Mouse (Mus musculus) heart, postnatal 0 days (tissue): Measurements from ENCODE around the gene Smarca2. TPM values are rescaled to one million over a fixed set of nuclear protein-coding genes. Genes with fewer than 3 reads are reported as not detected.

ENCODE experiments used
- ATAC-seq: fragments of 200-750 bp; cut with Nextera tagmentation; 2 replicates; pipeline ENCODE4 v1.8.0; 2017; ENCODE audit warnings: low read depth, moderate number of reproducible peaks, moderate library complexity; ENCODE audit not compliant: insufficient read depth
- DNase-seq: peaks from one replicate; pipeline ENCODE4 v3.0.0-alpha.2; 2016; ENCODE audit warnings: low spot score
- H3K27ac ChIP-seq: fragments of 300-500 bp; sonication (generic); 2 replicates; pipeline ENCODE4 v1.5.1; 2014; ENCODE audit warnings: low read depth, mild to moderate bottlenecking
- H3K27me3 ChIP-seq: fragments of 300-500 bp; sonication (generic); 2 replicates; pipeline ENCODE4 v1.6.1; 2014; ENCODE audit warnings: low read length, mixed read lengths; ENCODE audit not compliant: control insufficient read depth, insufficient read depth
- H3K36me3 ChIP-seq: fragments of 300-500 bp; sonication (generic); replicated peaks from 2 replicates; pipeline ENCODE4 v1.6.1; 2014; ENCODE audit warnings: low read length, mixed read lengths; ENCODE audit not compliant: control insufficient read depth, insufficient read depth
- H3K4me1 ChIP-seq: fragments of 300-500 bp; sonication (generic); 2 replicates; pipeline ENCODE4 v1.6.1; 2014; ENCODE audit warnings: antibody characterized with exemption; ENCODE audit not compliant: control insufficient read depth, insufficient read depth
- H3K4me2 ChIP-seq: fragments of 300-500 bp; sonication (generic); 2 replicates; pipeline ENCODE4 v1.6.1; 2014; ENCODE audit warnings: low read depth, mild to moderate bottlenecking, low read length, moderate library complexity
- H3K4me3 ChIP-seq: fragments of 300-500 bp; sonication (generic); 2 replicates; pipeline ENCODE4 v1.5.1; 2014; ENCODE audit warnings: low read depth, low read length
- H3K9ac ChIP-seq: fragments of 300-500 bp; sonication (generic); replicated peaks from 2 replicates; pipeline ENCODE4 v1.6.1; 2014; ENCODE audit warnings: low read depth, low read length, mixed read lengths
- H3K9me3 ChIP-seq: fragments of 300-500 bp; sonication (generic); replicated peaks from 2 replicates; pipeline ENCODE4 v1.6.1; 2016; ENCODE audit warnings: low read length; ENCODE audit not compliant: control insufficient read depth
- CTCF ChIP-seq: IDR thresholded peaks from 2 replicates; pipeline ENCODE4 v1.5.1; 2016; ENCODE audit warnings: antibody characterized with exemption, control low read depth, low read depth
- EP300 ChIP-seq: IDR thresholded peaks from 2 replicates; pipeline ENCODE4 v1.6.1; 2016; ENCODE audit warnings: antibody characterized with exemption, low read depth
- WGBS: fragments of 180-500 bp; shearing (Covaris S2); extraction: QIAGEN DNeasy Blood & Tissue Kit; methylation state at CpG from one replicate; pipeline ENCODE4 v1.1.7; 2014; 5-methylcytosine and 5-hydroxymethylcytosine counted together
- polyA plus RNA-seq: library from polyadenylated mRNA; unstranded; fragments of >200 nt; fragmentation: Nextera tagmentation; extraction: Ambion mirVana; gene quantifications from 2 replicates; pipeline ENCODE4 v1.2.1, GENCODE M21; 2015
- total RNA-seq: library from RNA; depleted of rRNA; stranded (reverse); fragments of >200 nt; gene quantifications from 2 replicates; pipeline ENCODE4 v1.2.3, GENCODE M21; 2014; ENCODE audit warnings: low replicate concordance

Gene Smarca2
- total and polyA plus RNA-seq, 2 experiments from 2014 or later = 21.7 to 50.1 TPM

DNA sequence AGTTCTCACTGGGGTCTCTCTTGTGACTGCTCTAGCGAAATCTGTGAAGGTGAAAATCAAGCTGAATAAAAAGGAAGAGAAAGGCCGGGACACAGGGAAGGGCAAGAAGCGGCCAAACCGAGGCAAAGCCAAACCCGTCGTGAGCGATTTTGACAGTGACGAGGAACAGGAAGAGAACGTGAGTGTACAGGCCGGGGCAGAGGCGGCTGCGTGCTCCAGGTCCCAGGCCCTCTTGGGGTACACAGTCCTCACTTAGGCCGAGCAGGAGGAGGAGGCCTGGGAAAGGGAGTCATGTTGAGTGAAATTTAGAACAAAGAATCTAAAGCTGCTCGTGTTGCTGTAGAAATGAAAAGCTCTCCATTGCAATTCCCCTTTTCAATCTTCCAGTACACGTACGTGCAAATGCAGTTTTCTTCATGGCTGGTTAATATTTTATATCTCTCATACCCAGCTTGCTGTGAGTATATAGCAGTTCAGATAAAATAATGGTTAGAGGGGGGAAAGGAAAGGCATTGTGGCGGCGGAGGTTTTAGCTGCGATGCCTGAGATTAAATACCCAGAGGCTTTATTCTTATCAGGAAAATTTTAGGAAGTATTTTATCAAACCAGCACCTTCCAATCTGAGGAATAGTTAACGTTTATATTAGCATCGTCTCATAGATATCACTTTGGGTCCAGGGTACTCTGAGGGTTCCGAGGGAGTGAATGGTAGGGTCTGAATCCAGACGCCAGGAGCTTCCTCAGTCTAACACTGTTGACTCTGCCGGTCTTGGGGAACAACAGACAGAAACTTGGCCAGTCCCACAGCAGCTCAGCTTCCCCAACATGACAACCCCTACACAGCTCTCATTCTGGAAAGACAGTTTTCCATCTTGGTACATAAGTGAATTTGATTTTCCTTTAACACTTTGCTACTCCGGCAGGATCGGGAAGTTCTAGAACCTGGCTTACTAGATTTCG is 171.5 kb downstream of the Smarca2 start:
- Histone ChIP-seq H3K4me1 (no peaks in the 10 kb centered on the region), H3K9ac (no peak overlapping the region)
- 67% methylated on average over 27 of the region's 27 CpGs for WGBS

DNA sequence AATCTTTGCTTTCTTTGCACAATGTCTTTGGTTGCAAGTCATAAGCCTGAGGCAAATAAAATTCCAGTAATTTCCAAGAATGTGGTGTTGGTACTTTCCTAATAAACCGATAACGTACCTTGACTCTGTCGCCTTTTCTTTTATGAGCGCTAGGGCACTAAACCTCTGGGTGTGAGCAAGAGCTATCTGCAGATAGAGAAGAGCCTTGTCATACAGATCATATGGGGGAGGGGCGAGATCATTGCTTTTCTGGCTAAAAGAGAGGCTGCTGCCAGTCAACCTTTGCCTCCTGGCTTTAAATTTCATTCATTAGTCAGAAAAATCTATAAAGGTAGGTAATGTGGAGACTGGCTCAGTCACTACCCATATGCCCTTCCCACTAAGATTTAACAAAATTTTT is 173.3 kb downstream of the Smarca2 start:
- Histone ChIP-seq H3K27me3 (no peaks in the 10 kb centered on the region), H3K9me3 (no peaks in the 10 kb centered on the region), H3K4me1 (no peaks in the 10 kb centered on the region), H3K4me3 (no peak overlapping the region), H3K27ac (no peak overlapping the region), H3K9ac (no peak overlapping the region), H3K4me2 (no peak overlapping the region), H3K36me3 (peaks cover 37% of the 10 kb centered on the region)
- WGBS = 84% methylated on average over 5 of the region's 5 CpGs
- DNase-seq (no peak), ATAC-seq (no peak)
- no peak for TF ChIP-seq EP300
- no peak for TF ChIP-seq CTCF

More for the DNA sequence above, 171.5 kb downstream of the Smarca2 start:
- H3K36me3 ChIP-seq = peaks cover 51% of the 10 kb centered on the region
- no peaks in the 10 kb centered on the region for H3K9me3 ChIP-seq
- H3K4me2 ChIP-seq = no peak overlapping the region
- no peak for TF ChIP-seq EP300
- no peak for TF ChIP-seq CTCF
- H3K27me3 ChIP-seq = no peaks in the 10 kb centered on the region
- no peak for DNase-seq
- no peak overlapping the region for H3K4me3 ChIP-seq
- no peak overlapping the region for H3K27ac ChIP-seq
- no peak for ATAC-seq

DNA sequence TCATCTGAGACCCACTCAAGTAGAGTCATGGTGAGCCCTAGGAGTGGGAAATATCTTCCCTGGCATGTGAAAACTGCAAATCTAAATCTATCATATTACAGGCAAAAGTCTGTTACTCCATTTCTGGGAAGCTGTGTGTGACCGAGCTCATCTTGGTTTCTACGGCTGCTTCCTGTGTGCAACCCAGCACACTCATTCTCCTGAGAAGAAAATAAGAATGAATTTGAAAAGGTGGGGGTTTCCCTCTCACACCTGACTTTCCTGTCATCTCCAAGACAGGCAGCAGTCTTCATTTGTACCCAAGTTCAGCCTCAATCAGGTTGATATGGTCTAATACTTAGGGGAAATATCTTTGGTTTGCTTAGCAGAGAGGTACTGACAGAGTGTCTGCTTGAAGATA is 176.4 kb downstream of the Smarca2 start:
- 88% methylated on average over 2 of the region's 2 CpGs for WGBS
- Histone ChIP-seq H3K4me3 (no peak overlapping the region), H3K27ac (no peak overlapping the region), H3K4me1 (no peaks in the 10 kb centered on the region), H3K9me3 (no peaks in the 10 kb centered on the region), H3K27me3 (no peaks in the 10 kb centered on the region), H3K4me2 (no peak overlapping the region), H3K36me3 (peaks cover 18% of the 10 kb centered on the region), H3K9ac (no peak overlapping the region)
- ATAC-seq (no peak), DNase-seq (no peak)
- TF ChIP-seq CTCF (no peak), EP300 (no peak)

DNA sequence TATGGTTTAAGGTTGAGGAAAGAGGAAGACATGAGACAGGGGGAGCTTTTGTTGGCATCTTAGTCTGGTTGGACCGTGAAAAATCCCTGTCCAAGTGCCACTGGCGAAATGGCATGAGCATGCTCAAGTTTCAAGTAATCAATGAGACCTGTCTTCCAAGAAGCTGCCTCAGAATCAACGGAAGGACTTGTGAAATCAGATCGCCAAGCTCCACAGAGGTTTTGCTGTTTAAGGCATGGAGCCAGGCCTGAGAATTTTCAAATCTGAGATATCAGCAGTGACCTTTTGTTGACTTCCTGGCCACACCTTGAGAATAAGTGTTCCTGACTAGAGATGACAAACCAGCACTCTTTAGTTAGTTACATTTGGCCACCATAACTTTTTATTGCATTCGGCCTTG is 183.6 kb downstream of the Smarca2 start:
- Histone ChIP-seq H3K9ac (no peak overlapping the region), H3K4me1 (no peaks in the 10 kb centered on the region), H3K4me2 (no peak overlapping the region), H3K9me3 (no peaks in the 10 kb centered on the region), H3K27me3 (no peaks in the 10 kb centered on the region), H3K36me3 (no peaks in the 10 kb centered on the region), H3K4me3 (no peak overlapping the region), H3K27ac (no peak overlapping the region)
- TF ChIP-seq EP300 (no peak), CTCF (no peak)
- 70% methylated on average over 5 of the region's 5 CpGs for WGBS
- DNase-seq (no peak), ATAC-seq (no peak)

DNA sequence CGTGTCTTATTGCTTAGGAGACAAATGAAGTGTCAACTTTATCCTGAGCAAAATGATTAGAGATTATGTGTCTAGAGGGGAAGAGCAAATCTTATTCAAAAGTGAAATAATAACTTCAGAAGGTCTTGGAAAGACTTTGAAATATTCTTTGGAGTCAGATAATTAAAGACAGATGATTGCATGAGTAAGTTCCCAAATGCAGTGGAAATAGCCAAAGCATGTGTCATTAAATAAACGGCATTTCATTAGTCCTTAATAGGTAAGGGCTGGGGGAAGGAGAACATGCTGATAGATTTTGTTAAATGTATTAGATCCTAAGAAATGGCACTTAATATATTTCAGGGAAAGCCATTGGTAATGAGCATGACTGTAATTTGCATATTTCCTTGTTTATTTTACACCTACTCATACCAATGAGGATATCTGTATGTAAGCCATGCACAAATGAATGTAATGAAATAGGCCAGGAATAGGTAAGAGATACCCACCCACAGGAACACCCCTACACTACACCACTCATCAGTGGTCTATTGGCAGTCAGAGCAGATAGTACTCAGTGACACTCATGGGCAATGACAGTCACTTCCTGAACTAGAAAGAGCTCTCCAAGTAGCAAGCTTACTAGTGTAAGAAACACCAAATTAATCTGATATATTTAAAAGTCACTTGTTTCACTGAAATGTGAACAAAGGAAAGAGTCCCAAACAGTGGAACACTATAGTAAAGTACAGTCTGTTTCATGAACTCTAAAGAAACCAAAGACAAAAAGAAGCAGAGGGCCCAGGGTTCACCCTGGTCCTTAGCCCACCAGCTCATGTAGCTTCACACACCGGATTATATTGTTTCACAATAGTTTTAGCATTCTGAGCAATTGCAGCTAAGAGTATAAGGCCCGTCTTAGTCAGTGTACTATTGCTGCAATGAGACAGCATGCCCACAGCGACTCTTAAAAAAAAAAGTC is 185.8 kb downstream of the Smarca2 start:
- WGBS = 80% methylated on average over 5 of the region's 5 CpGs
- Histone ChIP-seq H3K36me3 (no peaks in the 10 kb centered on the region), H3K4me3 (no peak overlapping the region), H3K27ac (no peak overlapping the region), H3K9ac (no peak overlapping the region), H3K27me3 (no peaks in the 10 kb centered on the region), H3K4me1 (no peaks in the 10 kb centered on the region), H3K9me3 (no peaks in the 10 kb centered on the region), H3K4me2 (no peak overlapping the region)
- DNase-seq (no peak), ATAC-seq (no peak)
- TF ChIP-seq CTCF = no peak
- TF ChIP-seq EP300 = no peak
